Mouse (Mus musculus): Measurements from ENCODE around the gene Klhl1. TPM values are rescaled to one million over a fixed set of nuclear protein-coding genes. Genes with fewer than 3 reads are reported as not detected.

Gene Klhl1
- polyA plus RNA-seq, 1 experiment from 2014 or later = not detected

- 68% methylated on average over 7 of the region's 7 CpGs for WGBS
- Histone ChIP-seq H3K36me3 (ENCODE audit: control insufficient read depth, insufficient read depth) (no peaks in the 10 kb centered on the region), H3K4me3 (ENCODE audit: low read length) (no peak overlapping the region), H3K27me3 (ENCODE audit: control insufficient read depth, insufficient read depth, low read length) (no peaks in the 10 kb centered on the region), H3K9ac (ENCODE audit: low read length) (no peak overlapping the region), H3K4me2 (ENCODE audit: low read depth, low read length) (no peak overlapping the region), H3K4me1 (ENCODE audit: control insufficient read depth, insufficient read depth, low read length) (no peaks in the 10 kb centered on the region), H3K27ac (ENCODE audit: low read length) (no peak overlapping the region), H3K9me3 (replicated peaks; ENCODE audit: control insufficient read depth, low read length) (no peaks in the 10 kb centered on the region)
- ATAC-seq (replicated peaks; ENCODE audit: extremely low read depth, insufficient read depth, low FRiP score) = no peak
Measured at GRCm38 (mm10) chr14:96107396-96107795, 411.5 kb downstream of the Klhl1 start.

- Histone ChIP-seq H3K36me3 (ENCODE audit: control insufficient read depth, insufficient read depth) (no peaks in the 10 kb centered on the region), H3K9ac (ENCODE audit: low read length) (no peak overlapping the region), H3K4me1 (ENCODE audit: control insufficient read depth, insufficient read depth, low read length) (no peaks in the 10 kb centered on the region), H3K9me3 (replicated peaks; ENCODE audit: control insufficient read depth, low read length) (no peaks in the 10 kb centered on the region), H3K27ac (ENCODE audit: low read length) (no peak overlapping the region), H3K4me2 (ENCODE audit: low read depth, low read length) (no peak overlapping the region), H3K27me3 (ENCODE audit: control insufficient read depth, insufficient read depth, low read length) (no peaks in the 10 kb centered on the region), H3K4me3 (ENCODE audit: low read length) (no peak overlapping the region)
- no peak for ATAC-seq (replicated peaks; ENCODE audit: extremely low read depth, insufficient read depth, low FRiP score)
- 70% methylated on average over 6 of the region's 6 CpGs for WGBS
Measured at GRCm38 (mm10) chr14:96081681-96082207, 437.2 kb downstream of the Klhl1 start.

- no peaks in the 10 kb centered on the region for H3K27me3 ChIP-seq (ENCODE audit: control insufficient read depth, insufficient read depth, low read length)
- WGBS = 63% methylated on average over 3 of the region's 3 CpGs
Measured at GRCm38 (mm10) chr14:96065884-96066283, 453.0 kb downstream of the Klhl1 start.

More at GRCm38 (mm10) chr14:96065884-96066283, 453.0 kb downstream of the Klhl1 start:
- Histone ChIP-seq H3K4me3 (ENCODE audit: low read length) (no peak overlapping the region), H3K9me3 (replicated peaks; ENCODE audit: control insufficient read depth, low read length) (no peaks in the 10 kb centered on the region), H3K4me1 (ENCODE audit: control insufficient read depth, insufficient read depth, low read length) (no peaks in the 10 kb centered on the region), H3K27ac (ENCODE audit: low read length) (no peak overlapping the region), H3K9ac (ENCODE audit: low read length) (no peak overlapping the region), H3K36me3 (ENCODE audit: control insufficient read depth, insufficient read depth) (no peaks in the 10 kb centered on the region), H3K4me2 (ENCODE audit: low read depth, low read length) (no peak overlapping the region)
- ATAC-seq (replicated peaks; ENCODE audit: extremely low read depth, insufficient read depth, low FRiP score) = no peak
